Mouse (Mus musculus): Measurements from ENCODE around the gene Tmem30c. TPM values are rescaled to one million over a fixed set of nuclear protein-coding genes. Genes with fewer than 3 reads are reported as not detected.
A peak's percentile ranks its signal among the peaks of the same experiment; 100 is the strongest.

Tmem30c gene
- 0.09 and 0.52 TPM in 2 replicates for polyA plus RNA-seq (2015; fragmentation: Nextera tagmentation; extraction: Ambion mirVana)

- Histone ChIP-seq H3K27ac (ENCODE audit: low read length) (no peak within 1 kb of the TSS), H3K9ac (replicated peaks; ENCODE audit: low read depth, low read length) (no peak within 1 kb of the TSS), H3K4me3 (replicated peaks; ENCODE audit: low read length) (no peak within 1 kb of the TSS), H3K4me2 (ENCODE audit: low read length) (no peak within 1 kb of the TSS), H3K36me3 (ENCODE audit: control insufficient read depth, insufficient read depth) (no peaks in the 10 kb centered on the region), H3K9me3 (ENCODE audit: control insufficient read depth, low read length) (no peaks in the 10 kb centered on the region), H3K4me1 (replicated peaks; ENCODE audit: control insufficient read depth, insufficient read depth, low read length) (no peaks in the 10 kb centered on the region), H3K27me3 (replicated peaks; ENCODE audit: control insufficient read depth, insufficient read depth, low read length) (no peaks in the 10 kb centered on the region)
- WGBS: 74% methylated on average over 2 of the region's 2 CpGs
- no peak for ATAC-seq
Observed at GRCm38 (mm10) chr16:57292765-57293164, at the start of gene Tmem30c. TSS of gene Tmem30c (minus strand) at chr16:57292865.

- no peaks in the 10 kb centered on the region for H3K9me3 ChIP-seq (ENCODE audit: control insufficient read depth, low read length)
- no peak overlapping the region for H3K4me2 ChIP-seq (ENCODE audit: low read length)
- H3K36me3 ChIP-seq (ENCODE audit: control insufficient read depth, insufficient read depth): no peaks in the 10 kb centered on the region
- H3K27me3 ChIP-seq (replicated peaks; ENCODE audit: control insufficient read depth, insufficient read depth, low read length): no peaks in the 10 kb centered on the region
- H3K9ac ChIP-seq (replicated peaks; ENCODE audit: low read depth, low read length): no peak overlapping the region
- no peak overlapping the region for H3K27ac ChIP-seq (ENCODE audit: low read length)
- ATAC-seq: no peak
- no peaks in the 10 kb centered on the region for H3K4me1 ChIP-seq (replicated peaks; ENCODE audit: control insufficient read depth, insufficient read depth, low read length)
- 35% methylated on average over 5 of the region's 5 CpGs for WGBS
- H3K4me3 ChIP-seq (replicated peaks; ENCODE audit: low read length): no peak overlapping the region
Observed at GRCm38 (mm10) chr16:57340613-57340898, 47.9 kb upstream of the Tmem30c start.

- Histone ChIP-seq H3K4me3 (replicated peaks; ENCODE audit: low read length) (no peak overlapping the region), H3K4me1 (replicated peaks; ENCODE audit: control insufficient read depth, insufficient read depth, low read length) (no peaks in the 10 kb centered on the region), H3K9me3 (ENCODE audit: control insufficient read depth, low read length) (no peaks in the 10 kb centered on the region), H3K27me3 (replicated peaks; ENCODE audit: control insufficient read depth, insufficient read depth, low read length) (no peaks in the 10 kb centered on the region), H3K36me3 (ENCODE audit: control insufficient read depth, insufficient read depth) (no peaks in the 10 kb centered on the region), H3K27ac (ENCODE audit: low read length) (no peak overlapping the region), H3K9ac (replicated peaks; ENCODE audit: low read depth, low read length) (no peak overlapping the region), H3K4me2 (ENCODE audit: low read length) (no peak overlapping the region)
- 0 out of 2 replicates have a peak, but pooled peaks have one; percentile 28 for ATAC-seq
- 87% methylated on average over 8 of the region's 8 CpGs for WGBS
Observed at GRCm38 (mm10) chr16:57339765-57340612, 47.3 kb upstream of the Tmem30c start.

- Histone ChIP-seq H3K4me2 (ENCODE audit: low read length) (no peak overlapping the region), H3K4me1 (replicated peaks; ENCODE audit: control insufficient read depth, insufficient read depth, low read length) (no peaks in the 10 kb centered on the region), H3K4me3 (replicated peaks; ENCODE audit: low read length) (no peak overlapping the region), H3K27me3 (replicated peaks; ENCODE audit: control insufficient read depth, insufficient read depth, low read length) (no peaks in the 10 kb centered on the region), H3K9ac (replicated peaks; ENCODE audit: low read depth, low read length) (no peak overlapping the region), H3K9me3 (ENCODE audit: control insufficient read depth, low read length) (no peaks in the 10 kb centered on the region), H3K36me3 (ENCODE audit: control insufficient read depth, insufficient read depth) (no peaks in the 10 kb centered on the region), H3K27ac (ENCODE audit: low read length) (no peak overlapping the region)
- 84% methylated on average over 11 of the region's 11 CpGs for WGBS
- ATAC-seq: no peak
Observed at GRCm38 (mm10) chr16:57336770-57337423, 44.2 kb upstream of the Tmem30c start.

- no peak overlapping the region for H3K27ac ChIP-seq (ENCODE audit: low read length)
- no peak for ATAC-seq
- no peak overlapping the region for H3K9ac ChIP-seq (replicated peaks; ENCODE audit: low read depth, low read length)
- H3K36me3 ChIP-seq (ENCODE audit: control insufficient read depth, insufficient read depth): no peaks in the 10 kb centered on the region
- no peak overlapping the region for H3K4me3 ChIP-seq (replicated peaks; ENCODE audit: low read length)
- no peaks in the 10 kb centered on the region for H3K4me1 ChIP-seq (replicated peaks; ENCODE audit: control insufficient read depth, insufficient read depth, low read length)
- no peaks in the 10 kb centered on the region for H3K27me3 ChIP-seq (replicated peaks; ENCODE audit: control insufficient read depth, insufficient read depth, low read length)
- 81% methylated on average over 7 of the region's 7 CpGs for WGBS
- H3K4me2 ChIP-seq (ENCODE audit: low read length): no peak overlapping the region
- H3K9me3 ChIP-seq (ENCODE audit: control insufficient read depth, low read length): no peaks in the 10 kb centered on the region
Observed at GRCm38 (mm10) chr16:57332301-57332700, 39.6 kb upstream of the Tmem30c start.

GRCm38 (mm10) chr16:57330111-57330510, 37.4 kb upstream of the Tmem30c start:
- H3K27ac ChIP-seq (ENCODE audit: low read length): no peak overlapping the region
- WGBS: 79% methylated on average over 2 of the region's 2 CpGs
- no peak overlapping the region for H3K9ac ChIP-seq (replicated peaks; ENCODE audit: low read depth, low read length)
- H3K36me3 ChIP-seq (ENCODE audit: control insufficient read depth, insufficient read depth): no peaks in the 10 kb centered on the region
- no peak overlapping the region for H3K4me2 ChIP-seq (ENCODE audit: low read length)
- no peaks in the 10 kb centered on the region for H3K4me1 ChIP-seq (replicated peaks; ENCODE audit: control insufficient read depth, insufficient read depth, low read length)
- H3K27me3 ChIP-seq (replicated peaks; ENCODE audit: control insufficient read depth, insufficient read depth, low read length): no peaks in the 10 kb centered on the region
- no peak for ATAC-seq
- H3K4me3 ChIP-seq (replicated peaks; ENCODE audit: low read length): no peak overlapping the region
- no peaks in the 10 kb centered on the region for H3K9me3 ChIP-seq (ENCODE audit: control insufficient read depth, low read length)

GRCm38 (mm10) chr16:57329028-57329427, 36.4 kb upstream of the Tmem30c start:
- no peaks in the 10 kb centered on the region for H3K27me3 ChIP-seq (replicated peaks; ENCODE audit: control insufficient read depth, insufficient read depth, low read length)
- WGBS: 89% methylated on average over 8 of the region's 8 CpGs
- H3K4me2 ChIP-seq (ENCODE audit: low read length): no peak overlapping the region
- H3K4me3 ChIP-seq (replicated peaks; ENCODE audit: low read length): no peak overlapping the region
- H3K27ac ChIP-seq (ENCODE audit: low read length): no peak overlapping the region
- no peaks in the 10 kb centered on the region for H3K4me1 ChIP-seq (replicated peaks; ENCODE audit: control insufficient read depth, insufficient read depth, low read length)
- H3K9me3 ChIP-seq (ENCODE audit: control insufficient read depth, low read length): no peaks in the 10 kb centered on the region
- H3K9ac ChIP-seq (replicated peaks; ENCODE audit: low read depth, low read length): no peak overlapping the region
- no peaks in the 10 kb centered on the region for H3K36me3 ChIP-seq (ENCODE audit: control insufficient read depth, insufficient read depth)
- no peak for ATAC-seq

GRCm38 (mm10) chr16:57326996-57327395, 34.3 kb upstream of the Tmem30c start:
- Histone ChIP-seq H3K9ac (replicated peaks; ENCODE audit: low read depth, low read length) (no peak overlapping the region), H3K4me3 (replicated peaks; ENCODE audit: low read length) (no peak overlapping the region), H3K4me2 (ENCODE audit: low read length) (no peak overlapping the region), H3K27ac (ENCODE audit: low read length) (no peak overlapping the region), H3K36me3 (ENCODE audit: control insufficient read depth, insufficient read depth) (no peaks in the 10 kb centered on the region), H3K4me1 (replicated peaks; ENCODE audit: control insufficient read depth, insufficient read depth, low read length) (no peaks in the 10 kb centered on the region), H3K27me3 (replicated peaks; ENCODE audit: control insufficient read depth, insufficient read depth, low read length) (no peaks in the 10 kb centered on the region), H3K9me3 (ENCODE audit: control insufficient read depth, low read length) (no peaks in the 10 kb centered on the region)
- 87% methylated on average over 7 of the region's 7 CpGs for WGBS
- ATAC-seq: no peak

- no peaks in the 10 kb centered on the region for H3K9me3 ChIP-seq (ENCODE audit: control insufficient read depth, low read length)
- no peak for ATAC-seq
- no peak overlapping the region for H3K9ac ChIP-seq (replicated peaks; ENCODE audit: low read depth, low read length)
- no peak overlapping the region for H3K4me2 ChIP-seq (ENCODE audit: low read length)
- WGBS: 60% methylated on average over 7 of the region's 7 CpGs
- no peak overlapping the region for H3K4me3 ChIP-seq (replicated peaks; ENCODE audit: low read length)
- H3K36me3 ChIP-seq (ENCODE audit: control insufficient read depth, insufficient read depth): no peaks in the 10 kb centered on the region
- H3K4me1 ChIP-seq (replicated peaks; ENCODE audit: control insufficient read depth, insufficient read depth, low read length): no peaks in the 10 kb centered on the region
- no peak overlapping the region for H3K27ac ChIP-seq (ENCODE audit: low read length)
- H3K27me3 ChIP-seq (replicated peaks; ENCODE audit: control insufficient read depth, insufficient read depth, low read length): no peaks in the 10 kb centered on the region
Observed at GRCm38 (mm10) chr16:57319284-57320124, 26.8 kb upstream of the Tmem30c start.

All from forebrain, embryonic 16.5 days (tissue).